Mouse (Mus musculus) heart, adult 11 months (tissue): ENCODE measurements around the gene Azi2.
A peak's percentile ranks its signal among the peaks of the same experiment; 100 is the strongest.

Experiments used
- DNase-seq: peaks from one replicate; pipeline ENCODE4 v3.0.0; 2022

Gene Azi2

GRCm38 (mm10) chr9:118083834-118084233 lies 43.5 kb downstream of the Azi2 start:
- DNase-seq: peak; percentile 4

- DNase-seq: peak; percentile 18
Measured at GRCm38 (mm10) chr9:118099395-118099794, 59.1 kb downstream of the Azi2 start.

GRCm38 (mm10) chr9:118100484-118100883 lies 60.2 kb downstream of the Azi2 start:
- DNase-seq: peak; percentile 53

GRCm38 (mm10) chr9:118101802-118102201 lies 61.5 kb downstream of the Azi2 start:
- DNase-seq: peak; percentile 57

GRCm38 (mm10) chr9:118108527-118109011 lies 68.3 kb downstream of the Azi2 start:
- DNase-seq: no peak

- DNase-seq: no peak
Measured at GRCm38 (mm10) chr9:118109697-118110359, 69.5 kb downstream of the Azi2 start.

- DNase-seq: peak; percentile 35
Measured at GRCm38 (mm10) chr9:118110360-118110710, 70.0 kb downstream of the Azi2 start.
